Mouse (Mus musculus) liver, embryonic 13.5 days (tissue): ENCODE results near the gene Gm10750. TPM values are rescaled to one million over a fixed set of nuclear protein-coding genes. Genes with fewer than 3 reads are reported as not detected.
"Not testable (repeated sequence)": the region's sequence is repeated elsewhere in the genome, so short reads cannot be mapped to it uniquely, and the experiment has no call there.

Source experiments
- ATAC-seq: fragments of 200-750 bp; cut with Nextera tagmentation; 2 replicates; pipeline ENCODE4 v1.8.0; 2017; ENCODE audit warnings: low read depth, mild to moderate bottlenecking, moderate number of reproducible peaks, moderate library complexity
- DNase-seq: peaks from one replicate; pipeline ENCODE4 v3.0.0; 2022
- H3K27ac ChIP-seq: fragments of 300-500 bp; sonication (generic); 2 replicates; pipeline ENCODE4 v1.5.1; 2015; ENCODE audit warnings: moderate library complexity, mild to moderate bottlenecking, inconsistent platforms
- H3K27me3 ChIP-seq: fragments of 300-500 bp; sonication (generic); 2 replicates; pipeline ENCODE4 v1.6.1; 2015; ENCODE audit warnings: mild to moderate bottlenecking, inconsistent platforms
- H3K36me3 ChIP-seq: fragments of 300-500 bp; sonication (generic); 2 replicates; pipeline ENCODE4 v1.6.1; 2015; ENCODE audit warnings: mild to moderate bottlenecking, inconsistent platforms
- H3K4me1 ChIP-seq: fragments of 300-500 bp; sonication (generic); replicated peaks from 2 replicates; pipeline ENCODE4 v1.6.1; 2015; ENCODE audit warnings: inconsistent platforms
- H3K4me2 ChIP-seq: fragments of 300-500 bp; sonication (generic); 2 replicates; pipeline ENCODE4 v1.6.1; 2015; ENCODE audit warnings: inconsistent platforms, mild to moderate bottlenecking, moderate library complexity
- H3K4me3 ChIP-seq: fragments of 300-500 bp; sonication (generic); replicated peaks from 2 replicates; pipeline ENCODE4 v1.5.1; 2015; ENCODE audit warnings: mild to moderate bottlenecking, inconsistent platforms
- H3K9ac ChIP-seq: fragments of 300-500 bp; sonication (generic); 2 replicates; pipeline ENCODE4 v1.6.1; 2015; ENCODE audit warnings: mild to moderate bottlenecking, inconsistent platforms
- H3K9me3 ChIP-seq: fragments of 300-500 bp; sonication (generic); replicated peaks from 2 replicates; pipeline ENCODE4 v1.6.1; 2016; ENCODE audit warnings: inconsistent platforms
- WGBS: fragments of 180-500 bp; shearing (Covaris S2); methylation state at CpG from one replicate; pipeline ENCODE4 v1.1.7; 2015; ENCODE audit not compliant: insufficient replicate concordance; 5-methylcytosine and 5-hydroxymethylcytosine counted together
- polyA plus RNA-seq: library from polyadenylated mRNA; unstranded; fragments of >200 nt; fragmentation: Nextera tagmentation; extraction: Ambion mirVana; gene quantifications from 2 replicates; pipeline ENCODE4 v1.2.1, GENCODE M21; 2015

Gm10750 gene
- not detected in 2 replicates for polyA plus RNA-seq

DNA sequence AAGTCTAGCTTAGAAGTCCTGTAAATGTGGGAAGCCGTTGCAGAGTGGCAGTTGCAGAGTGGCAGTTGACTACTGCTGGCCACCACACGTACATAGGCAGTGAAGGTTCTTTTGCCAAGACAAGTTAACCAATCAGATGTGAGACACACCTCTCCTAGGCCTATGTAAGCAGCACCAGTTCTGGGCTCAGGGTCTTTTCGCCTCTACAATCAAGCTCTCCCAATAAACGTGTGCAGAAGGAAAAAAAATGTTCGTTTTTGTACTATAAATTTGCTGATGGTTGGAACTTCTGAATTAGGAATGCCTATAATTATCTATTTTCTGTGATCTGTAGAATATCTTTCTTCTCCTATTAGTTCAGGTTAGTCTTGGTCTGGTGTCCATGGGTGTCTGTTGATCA, at the start of gene Gm10750:
Gene Gm10750, minus strand, starts transcription at position 101 of the 400 bp plus-strand sequence.
- not testable (repeated sequence) for DNase-seq, H3K4me2 ChIP-seq, H3K27me3 ChIP-seq, H3K9ac ChIP-seq, H3K4me3 ChIP-seq, H3K4me1 ChIP-seq, H3K27ac ChIP-seq, H3K36me3 ChIP-seq, ATAC-seq, H3K9me3 ChIP-seq
- WGBS, result 33% methylated on average over 5 of the region's 5 CpGs

DNA sequence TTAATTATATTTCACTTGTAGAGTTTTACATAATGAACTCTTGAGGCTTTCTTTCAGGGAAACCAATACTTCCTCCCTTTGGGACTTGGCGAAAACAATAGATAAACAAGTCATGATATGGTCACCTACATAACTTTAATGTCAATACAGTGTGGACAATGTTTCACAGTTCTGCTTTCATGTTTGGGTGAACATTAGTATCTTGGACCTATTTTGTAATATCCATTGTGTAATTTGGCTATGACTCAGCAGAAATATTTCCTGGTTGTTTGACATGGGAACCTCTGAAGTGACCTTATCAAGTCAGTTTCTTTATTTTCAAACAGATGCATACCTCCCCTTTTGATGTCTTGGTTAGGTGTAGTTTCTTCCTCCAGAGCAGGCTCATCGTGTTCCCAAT, 12.2 kb downstream of the Gm10750 start:
- Histone ChIP-seq H3K4me2 (no peak overlapping the region), H3K9ac (no peak overlapping the region), H3K27ac (no peak overlapping the region), H3K27me3 (no peaks in the 10 kb centered on the region), H3K4me1 (no peaks in the 10 kb centered on the region), H3K9me3 (no peaks in the 10 kb centered on the region), H3K36me3 (no peaks in the 10 kb centered on the region), H3K4me3 (no peak overlapping the region)
- 46% methylated on average over 2 of the region's 2 CpGs for WGBS
- no peak for ATAC-seq
- DNase-seq, result no peak

DNA sequence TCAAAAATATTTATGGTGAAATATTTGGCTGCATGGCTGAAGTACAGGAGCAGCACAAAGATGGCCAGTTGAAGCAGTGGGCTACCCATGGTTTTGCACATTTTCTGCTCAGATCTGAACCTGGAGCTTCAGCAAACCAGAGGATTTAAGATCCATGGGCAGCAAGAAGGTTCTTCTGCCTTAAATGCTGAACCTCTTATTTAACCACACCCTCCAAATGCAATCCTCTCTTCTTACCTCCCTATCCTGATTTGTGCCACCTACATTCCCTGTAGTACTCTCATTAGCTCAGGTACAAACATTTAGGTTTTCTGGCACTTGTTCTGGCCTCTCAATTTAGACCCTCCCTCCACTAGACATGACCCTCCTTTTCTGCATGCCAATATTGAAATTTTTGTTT, 13.9 kb downstream of the Gm10750 start, which contains the start of gene Gm1330:
Gene Gm1330, minus strand, starts transcription at position 101 of the 400 bp plus-strand sequence.
- no peaks in the 10 kb centered on the region for H3K36me3 ChIP-seq
- H3K9me3 ChIP-seq, result no peaks in the 10 kb centered on the region; the same call in 1 of the 2 replicates
- no peaks in the 10 kb centered on the region for H3K27me3 ChIP-seq
- no peak for DNase-seq
- ATAC-seq, result no peak
- no peak within 1 kb of the TSS for H3K9ac ChIP-seq
- H3K4me2 ChIP-seq, result no peak within 1 kb of the TSS
- H3K27ac ChIP-seq, result no peak within 1 kb of the TSS
- H3K4me1 ChIP-seq, result no peaks in the 10 kb centered on the region
- H3K4me3 ChIP-seq, result no peak within 1 kb of the TSS

DNA sequence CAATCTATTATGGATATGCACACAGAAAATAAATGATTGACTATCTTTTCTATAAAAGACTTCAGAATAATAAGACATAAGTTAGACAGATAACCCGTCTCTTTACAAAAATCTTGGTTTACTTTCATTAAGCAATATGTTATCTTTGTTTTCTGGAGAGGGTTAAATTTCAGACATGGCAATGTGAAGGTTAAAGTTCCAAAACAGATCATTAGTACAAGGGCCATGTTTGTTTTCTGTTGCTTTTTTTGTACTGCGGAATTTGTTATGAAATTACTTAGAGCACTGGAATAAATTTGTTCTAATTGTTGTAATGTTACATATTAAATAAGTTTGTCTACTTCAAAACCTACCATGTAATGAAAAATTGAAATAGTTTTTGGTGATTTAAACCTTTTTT, 21.9 kb downstream of the Gm10750 start:
- no peak for DNase-seq
- Histone ChIP-seq H3K4me1 (no peaks in the 10 kb centered on the region), H3K36me3 (no peaks in the 10 kb centered on the region), H3K27me3 (no peaks in the 10 kb centered on the region), H3K9me3 (no peaks in the 10 kb centered on the region; the same call in 1 of the 2 replicates), H3K4me3 (no peak overlapping the region), H3K4me2 (no peak overlapping the region), H3K27ac (no peak overlapping the region), H3K9ac (no peak overlapping the region)
- 55% methylated on average over 2 of the region's 2 CpGs for WGBS
- no peak for ATAC-seq

Other genes starting within 250 kb of the Gm10750 start
- gene Cst11, start 245.7 kb downstream of the Gm10750 start, polyA plus RNA-seq, result not detected in 2 replicates
- gene 8030411F24Rik, start 235.2 kb downstream of the Gm10750 start, polyA plus RNA-seq, result not detected in 2 replicates
- not detected in 2 replicates for gene Cst12, start 227.9 kb downstream of the Gm10750 start, polyA plus RNA-seq
- not detected in 2 replicates for gene Cst8, start 218.5 kb downstream of the Gm10750 start, polyA plus RNA-seq
- gene Cst13, start 197.2 kb downstream of the Gm10750 start, polyA plus RNA-seq, result not detected in 2 replicates
- 0.28 and 0.40 TPM in 2 replicates for gene Cst9, start 182.1 kb downstream of the Gm10750 start, polyA plus RNA-seq
- gene 9230104L09Rik, start 152.2 kb downstream of the Gm10750 start, polyA plus RNA-seq, result not detected in 2 replicates
- gene Cst3, start 141.5 kb downstream of the Gm10750 start, polyA plus RNA-seq, result 128 and 144 TPM in 2 replicates
- gene Gm1330, start 14.0 kb downstream of the Gm10750 start, polyA plus RNA-seq, result not detected in 2 replicates